Mouse (Mus musculus) hindbrain, embryonic 15.5 days (tissue): ENCODE measurements at regions not wholly inside any gene's neighbourhood (a gene's known extent, or its start where the extent isn't known, plus 50 kb on each side); places are given as distances from the start of the nearest gene placed in this dataset.
"Not testable (repeated sequence)": the region's sequence is repeated elsewhere in the genome, so short reads cannot be mapped to it uniquely, and the experiment has no call there.

Source experiments
- ATAC-seq: fragments of 200-750 bp; cut with Nextera tagmentation; 2 replicates; pipeline ENCODE4 v1.8.0; 2017; ENCODE audit warnings: low read depth, moderate number of reproducible peaks, moderate TSS enrichment; ENCODE audit not compliant: low FRiP score
- H3K27ac ChIP-seq: fragments of 300-500 bp; sonication (generic); replicated peaks from 2 replicates; pipeline ENCODE4 v1.5.1; 2015; ENCODE audit warnings: mild to moderate bottlenecking, inconsistent platforms
- H3K27me3 ChIP-seq: fragments of 300-500 bp; sonication (generic); 2 replicates; pipeline ENCODE4 v1.6.1; 2015; ENCODE audit warnings: control low read depth, inconsistent platforms
- H3K36me3 ChIP-seq: fragments of 300-500 bp; sonication (generic); 2 replicates; pipeline ENCODE4 v1.6.1; 2015; ENCODE audit warnings: control low read depth, inconsistent platforms
- H3K4me1 ChIP-seq: fragments of 300-500 bp; sonication (generic); replicated peaks from 2 replicates; pipeline ENCODE4 v1.6.1; 2015; ENCODE audit warnings: control low read depth, inconsistent platforms
- H3K4me2 ChIP-seq: fragments of 300-500 bp; sonication (generic); 2 replicates; pipeline ENCODE4 v1.6.1; 2015; ENCODE audit warnings: moderate library complexity, mild to moderate bottlenecking, inconsistent platforms
- H3K4me3 ChIP-seq: fragments of 300-500 bp; sonication (generic); 2 replicates; pipeline ENCODE4 v1.5.1; 2015; ENCODE audit warnings: mild to moderate bottlenecking, inconsistent platforms
- H3K9ac ChIP-seq: fragments of 300-500 bp; sonication (generic); 2 replicates; pipeline ENCODE4 v1.6.1; 2015; ENCODE audit warnings: inconsistent platforms
- H3K9me3 ChIP-seq: fragments of 300-500 bp; sonication (generic); 2 replicates; pipeline ENCODE4 v1.6.1; 2016; ENCODE audit warnings: control low read depth, inconsistent platforms
- WGBS: fragments of 180-500 bp; shearing (Covaris S2); methylation state at CpG from one replicate; pipeline ENCODE4 v1.1.7; 2015; 5-methylcytosine and 5-hydroxymethylcytosine counted together

DNA sequence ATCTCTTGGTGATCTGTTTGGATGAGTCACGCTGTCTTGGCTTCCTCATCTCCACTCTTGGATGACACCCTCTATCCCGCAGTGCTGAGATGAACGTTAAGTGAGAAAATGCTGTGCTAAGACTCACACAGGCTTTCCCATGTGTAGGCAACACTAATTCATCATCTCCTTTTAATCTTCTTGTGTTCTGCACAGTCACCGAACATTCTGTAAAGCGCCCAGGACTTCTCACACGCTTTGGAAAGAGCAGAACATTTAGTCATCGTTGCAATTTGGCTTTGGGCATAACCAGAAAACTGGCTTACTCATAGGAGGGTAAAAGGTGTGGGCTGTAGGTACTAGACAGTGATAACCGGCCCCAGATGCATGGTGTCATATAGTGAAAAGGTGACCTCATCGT, 94.9 kb downstream of the Plppr4 start:
- WGBS, result 90% methylated on average over 9 of the region's 9 CpGs

DNA sequence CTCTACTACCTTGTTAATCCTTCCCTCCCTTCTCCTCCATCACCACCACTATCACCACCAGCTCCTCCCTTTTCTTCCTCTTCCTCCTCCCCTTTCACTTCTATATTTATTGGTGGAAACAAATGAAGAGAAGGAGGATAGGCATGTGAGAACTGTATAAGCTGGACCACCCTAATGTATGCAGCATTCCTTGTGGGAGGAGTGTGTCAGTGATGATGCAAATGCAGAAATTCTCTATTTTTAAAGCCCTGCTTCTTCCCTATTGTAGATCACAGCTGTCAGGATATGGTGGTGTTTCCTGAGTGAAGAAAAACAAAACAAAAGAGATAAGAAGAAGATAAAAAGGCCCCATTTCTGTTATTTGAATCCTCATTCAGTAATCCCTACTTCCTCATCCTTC, 112.8 kb downstream of the Plppr4 start:
- Histone ChIP-seq H3K9me3 (no peaks in the 10 kb centered on the region), H3K27ac (no peak overlapping the region), H3K4me3 (no peak overlapping the region), H3K9ac (no peak overlapping the region), H3K27me3 (no peaks in the 10 kb centered on the region), H3K4me1 (no peaks in the 10 kb centered on the region), H3K4me2 (no peak overlapping the region), H3K36me3 (no peaks in the 10 kb centered on the region)
- no peak for ATAC-seq

More for the DNA sequence above, 94.9 kb downstream of the Plppr4 start:
- Histone ChIP-seq H3K4me1 (no peaks in the 10 kb centered on the region), H3K4me2 (no peak overlapping the region), H3K4me3 (no peak overlapping the region), H3K36me3 (no peaks in the 10 kb centered on the region), H3K9me3 (no peaks in the 10 kb centered on the region), H3K27me3 (no peaks in the 10 kb centered on the region), H3K9ac (no peak overlapping the region), H3K27ac (no peak overlapping the region)
- no peak for ATAC-seq

DNA sequence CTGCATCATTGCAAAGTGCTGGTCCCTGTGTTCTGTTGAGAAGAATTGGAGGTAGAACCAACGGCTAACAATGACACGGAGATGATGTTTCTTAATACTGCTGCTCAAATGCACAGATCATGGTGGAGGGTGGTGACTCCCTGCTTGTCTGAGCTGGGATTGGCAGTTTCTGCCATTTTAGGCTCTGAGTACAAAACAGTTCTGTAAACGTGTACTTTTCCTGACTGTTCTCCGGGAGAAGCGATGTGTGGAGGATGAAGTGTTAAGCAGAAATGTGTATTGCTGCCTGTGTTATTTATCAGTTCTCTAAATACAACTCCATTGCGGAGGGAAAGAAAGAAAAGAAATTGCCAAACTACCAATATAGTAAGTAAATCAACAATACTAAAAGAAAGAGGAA, 118.9 kb downstream of the Plppr4 start:
- no peaks in the 10 kb centered on the region for H3K27me3 ChIP-seq
- no peak for ATAC-seq
- 88% methylated on average over 6 of the region's 6 CpGs for WGBS

DNA sequence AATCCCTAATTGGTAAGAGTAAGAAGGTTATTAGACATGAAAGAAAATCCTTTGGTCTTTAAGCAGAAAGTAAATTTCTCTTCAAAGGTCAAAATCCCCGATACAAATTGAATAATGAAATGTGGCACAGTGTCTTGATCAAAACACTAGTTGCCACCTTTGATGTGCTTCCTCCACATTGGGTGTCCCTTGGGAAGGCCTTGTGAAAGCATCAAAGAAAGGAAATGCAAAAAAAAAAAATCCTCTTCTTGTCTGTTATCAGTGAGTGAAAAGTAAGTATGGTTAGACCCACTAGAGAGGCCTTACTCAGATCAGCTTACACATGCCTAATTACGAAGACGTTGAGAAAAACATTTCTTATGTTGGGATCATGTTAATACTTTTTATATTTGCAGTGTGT, 134.1 kb downstream of the Plppr4 start:
- Histone ChIP-seq H3K4me3 (no peak overlapping the region), H3K4me2 (no peak overlapping the region), H3K27me3 (no peaks in the 10 kb centered on the region), H3K27ac (no peak overlapping the region), H3K4me1 (no peaks in the 10 kb centered on the region), H3K36me3 (no peaks in the 10 kb centered on the region), H3K9ac (no peak overlapping the region), H3K9me3 (no peaks in the 10 kb centered on the region)
- WGBS, result 84% methylated on average over 3 of the region's 3 CpGs
- ATAC-seq, result no peak

More for the DNA sequence above, 118.9 kb downstream of the Plppr4 start:
- Histone ChIP-seq H3K4me1 (no peaks in the 10 kb centered on the region), H3K36me3 (no peaks in the 10 kb centered on the region), H3K9ac (no peak overlapping the region), H3K4me2 (no peak overlapping the region), H3K4me3 (no peak overlapping the region), H3K27ac (no peak overlapping the region), H3K9me3 (no peaks in the 10 kb centered on the region)

DNA sequence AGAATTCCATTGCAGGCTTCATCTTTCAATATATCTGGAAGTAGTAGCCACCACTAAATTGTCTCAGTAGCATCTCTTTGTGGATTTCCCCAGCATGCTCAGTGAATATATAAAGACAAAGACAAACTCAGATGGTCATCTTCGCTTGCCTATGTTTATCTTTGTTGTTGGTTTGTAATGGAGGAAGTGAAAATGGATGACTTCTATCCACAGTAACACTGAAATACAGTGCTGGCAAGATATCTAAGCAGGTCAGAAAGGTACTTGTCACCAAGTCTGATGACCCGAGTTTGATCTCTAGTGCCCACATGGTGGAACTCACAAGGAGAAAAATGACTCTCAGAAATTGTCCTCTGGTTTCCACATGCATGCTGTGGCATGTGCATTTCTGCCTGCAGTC, 135.6 kb downstream of the Plppr4 start:
- no peak overlapping the region for H3K4me3 ChIP-seq
- no peak overlapping the region for H3K27ac ChIP-seq
- H3K27me3 ChIP-seq, result no peaks in the 10 kb centered on the region
- no peaks in the 10 kb centered on the region for H3K9me3 ChIP-seq
- H3K4me1 ChIP-seq, result no peaks in the 10 kb centered on the region
- no peak for ATAC-seq
- H3K36me3 ChIP-seq, result no peaks in the 10 kb centered on the region
- no peak overlapping the region for H3K4me2 ChIP-seq
- no peak overlapping the region for H3K9ac ChIP-seq
- WGBS, result 85% methylated on average over 2 of the region's 2 CpGs

DNA sequence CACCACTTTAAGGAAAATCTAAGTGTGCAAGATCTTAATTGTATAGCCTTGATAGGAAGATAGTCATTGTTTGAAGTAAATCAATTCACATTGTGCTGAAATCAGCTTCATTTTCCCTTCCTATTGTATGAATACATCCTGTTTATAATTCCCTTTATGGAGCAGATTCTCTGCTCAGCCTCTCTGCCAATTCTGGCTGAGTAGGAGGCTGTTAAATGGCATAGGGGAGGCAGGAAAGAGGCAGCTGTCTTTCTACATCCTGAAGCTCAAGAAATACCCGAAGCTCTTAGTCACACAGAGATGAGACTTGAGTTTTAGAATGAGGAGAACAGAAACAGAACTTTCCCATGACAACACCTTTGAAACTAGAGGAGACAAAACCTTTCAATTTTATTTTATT, 142.7 kb downstream of the Plppr4 start:
- ATAC-seq, result no peak
- no peaks in the 10 kb centered on the region for H3K27me3 ChIP-seq
- no peaks in the 10 kb centered on the region for H3K9me3 ChIP-seq
- H3K27ac ChIP-seq, result no peak overlapping the region
- no peak overlapping the region for H3K4me3 ChIP-seq
- no peaks in the 10 kb centered on the region for H3K36me3 ChIP-seq
- H3K4me2 ChIP-seq, result no peak overlapping the region
- no peak overlapping the region for H3K9ac ChIP-seq
- H3K4me1 ChIP-seq, result no peaks in the 10 kb centered on the region
- WGBS, result 66% methylated on average over 1 of the region's 1 CpGs

DNA sequence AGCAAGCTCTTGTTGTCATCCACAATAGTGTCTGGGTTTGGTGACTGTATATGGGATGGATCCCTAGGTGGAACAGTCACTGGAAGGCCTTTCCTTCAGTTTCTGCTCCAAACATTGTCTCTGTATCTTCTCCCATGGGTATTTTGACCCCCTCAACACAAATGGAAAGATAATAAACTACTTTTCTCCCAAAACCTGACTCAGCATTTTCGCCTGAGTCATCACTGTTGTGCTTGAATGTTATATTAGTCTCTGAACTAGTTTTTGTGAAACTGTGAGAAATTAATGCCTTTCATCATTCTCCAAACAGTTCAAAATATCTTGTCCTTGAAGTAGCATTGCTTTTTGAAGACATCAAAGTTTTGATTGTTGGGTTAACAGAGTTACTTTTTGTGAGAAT, 168.8 kb downstream of the Plppr4 start:
- Histone ChIP-seq H3K9ac (no peak overlapping the region), H3K4me3 (no peak overlapping the region), H3K36me3 (no peaks in the 10 kb centered on the region), H3K4me1 (no peaks in the 10 kb centered on the region), H3K9me3 (no peaks in the 10 kb centered on the region), H3K27me3 (no peaks in the 10 kb centered on the region), H3K27ac (no peak overlapping the region), H3K4me2 (no peak overlapping the region)
- WGBS, result 81% methylated on average over 1 of the region's 1 CpGs
- no peak for ATAC-seq

DNA sequence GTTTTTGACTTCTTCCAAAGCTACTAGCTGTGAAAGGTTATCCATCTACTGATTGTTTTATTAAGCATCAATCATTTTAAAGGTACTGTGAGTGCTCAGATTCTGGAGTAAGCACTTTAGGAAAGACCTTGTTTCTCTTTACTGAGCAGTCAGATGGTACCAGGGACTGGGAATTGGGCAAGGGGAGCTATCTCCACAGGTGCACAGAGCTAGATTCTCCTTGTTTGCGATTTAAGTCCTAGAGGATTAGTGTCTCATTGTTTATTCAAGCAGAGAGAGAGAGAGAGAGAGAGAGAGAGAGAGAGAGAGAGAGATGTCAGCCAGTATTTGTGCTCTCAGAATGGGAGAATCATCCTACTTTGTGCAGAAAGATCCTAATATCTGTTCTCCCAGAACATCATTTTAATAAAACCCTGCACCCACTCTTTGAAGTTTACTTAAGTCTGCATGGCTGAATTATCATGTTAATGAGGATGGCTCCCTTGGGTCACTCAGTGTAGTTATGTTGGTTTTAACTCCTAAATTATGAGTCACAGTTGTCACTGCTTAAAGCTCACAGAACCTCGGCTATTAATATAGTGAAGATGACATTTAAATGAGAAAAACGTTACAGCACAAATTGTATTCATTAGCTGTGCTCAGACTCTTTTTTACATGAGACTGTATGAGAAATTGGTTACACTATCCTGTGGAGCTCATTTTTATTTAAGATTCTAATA, 171.7 kb downstream of the Plppr4 start:
- no peaks in the 10 kb centered on the region for H3K36me3 ChIP-seq
- WGBS, result 26% methylated on average over 3 of the region's 3 CpGs
- H3K4me3 ChIP-seq, result no peak overlapping the region
- no peak overlapping the region for H3K9ac ChIP-seq
- H3K27me3 ChIP-seq, result no peaks in the 10 kb centered on the region
- no peaks in the 10 kb centered on the region for H3K9me3 ChIP-seq
- H3K4me2 ChIP-seq, result no peak overlapping the region
- peak; percentile 42; the same call in 1 of the 2 replicates for ATAC-seq
- no peak overlapping the region for H3K27ac ChIP-seq
- H3K4me1 ChIP-seq, result no peaks in the 10 kb centered on the region

DNA sequence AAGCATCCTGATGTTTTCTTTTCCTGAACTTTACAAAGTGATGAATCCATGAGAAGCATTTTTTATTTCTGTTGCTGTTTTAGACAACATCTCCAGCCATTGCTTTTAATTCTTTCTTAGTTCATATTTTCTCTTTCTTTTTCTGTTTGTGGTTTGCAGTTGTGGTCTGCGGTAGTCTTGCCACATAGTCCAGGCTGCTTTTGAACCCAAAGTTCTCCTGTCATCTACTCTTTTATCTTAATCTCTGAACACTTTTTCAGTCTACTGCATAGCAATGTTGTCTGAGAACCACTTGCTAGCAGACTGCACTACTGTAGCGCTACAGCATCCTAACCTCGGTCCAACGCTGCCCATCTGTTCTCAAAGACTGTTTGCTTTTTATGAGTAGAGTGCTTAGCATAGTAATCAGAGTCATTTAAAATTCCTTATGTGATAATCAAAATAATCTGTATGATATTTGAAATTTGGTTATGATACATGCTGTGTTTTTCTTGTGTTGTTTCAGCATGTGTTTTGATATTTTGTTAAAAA, 177.0 kb downstream of the Plppr4 start:
- Histone ChIP-seq H3K27me3 (no peaks in the 10 kb centered on the region), H3K4me1 (no peaks in the 10 kb centered on the region), H3K9me3 (no peaks in the 10 kb centered on the region), H3K9ac (no peak overlapping the region), H3K27ac (no peak overlapping the region), H3K4me3 (no peak overlapping the region), H3K36me3 (no peaks in the 10 kb centered on the region), H3K4me2 (no peak overlapping the region)
- ATAC-seq, result no peak
- 95% methylated on average over 4 of the region's 4 CpGs for WGBS

DNA sequence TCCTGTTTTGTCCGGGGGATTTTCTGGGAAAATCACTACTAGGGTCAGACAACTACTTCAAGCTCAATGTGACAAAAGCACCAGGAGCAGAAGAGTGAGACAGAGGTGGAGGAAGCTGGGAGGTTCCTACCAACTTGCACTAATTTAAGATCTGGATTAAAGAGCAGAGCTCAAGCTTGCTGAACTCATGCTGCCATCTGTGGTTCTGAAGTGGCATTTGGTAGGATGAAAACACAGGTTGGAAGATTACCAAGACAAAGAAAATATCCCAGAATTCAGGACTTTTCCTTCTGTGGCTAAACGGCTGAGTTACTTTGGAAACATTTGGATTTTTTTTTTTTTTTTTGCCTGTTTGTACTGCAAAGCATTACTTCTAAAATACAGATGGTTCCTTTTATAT, 190.9 kb downstream of the Plppr4 start:
- no peak overlapping the region for H3K9ac ChIP-seq
- H3K4me3 ChIP-seq, result no peak overlapping the region
- no peak overlapping the region for H3K4me2 ChIP-seq
- ATAC-seq, result no peak
- no peaks in the 10 kb centered on the region for H3K36me3 ChIP-seq
- no peaks in the 10 kb centered on the region for H3K9me3 ChIP-seq
- H3K4me1 ChIP-seq, result no peaks in the 10 kb centered on the region
- no peak overlapping the region for H3K27ac ChIP-seq
- no peaks in the 10 kb centered on the region for H3K27me3 ChIP-seq
- WGBS, result 87% methylated on average over 2 of the region's 2 CpGs

DNA sequence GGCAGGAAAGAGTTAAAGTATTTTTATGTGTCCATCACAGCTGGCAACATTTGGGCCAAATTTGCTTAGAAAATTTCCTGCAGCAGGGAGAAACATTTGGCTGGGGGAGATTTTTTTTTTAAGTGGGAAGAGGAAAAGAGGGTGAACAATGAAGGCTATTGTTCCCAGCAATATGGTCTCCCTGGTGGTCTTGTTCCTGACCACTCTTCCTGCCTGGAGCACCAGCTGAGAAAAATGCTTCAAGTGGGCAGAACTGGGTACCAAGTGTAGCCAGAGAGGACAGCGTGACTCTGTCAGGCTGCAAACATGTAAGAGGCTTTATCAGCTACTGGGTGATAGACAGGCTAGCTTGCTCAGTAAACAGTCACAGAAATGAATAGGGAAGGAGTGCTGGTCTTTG, 194.3 kb upstream of the Palmd start:
- H3K4me2 ChIP-seq, result no peak overlapping the region
- no peaks in the 10 kb centered on the region for H3K36me3 ChIP-seq

DNA sequence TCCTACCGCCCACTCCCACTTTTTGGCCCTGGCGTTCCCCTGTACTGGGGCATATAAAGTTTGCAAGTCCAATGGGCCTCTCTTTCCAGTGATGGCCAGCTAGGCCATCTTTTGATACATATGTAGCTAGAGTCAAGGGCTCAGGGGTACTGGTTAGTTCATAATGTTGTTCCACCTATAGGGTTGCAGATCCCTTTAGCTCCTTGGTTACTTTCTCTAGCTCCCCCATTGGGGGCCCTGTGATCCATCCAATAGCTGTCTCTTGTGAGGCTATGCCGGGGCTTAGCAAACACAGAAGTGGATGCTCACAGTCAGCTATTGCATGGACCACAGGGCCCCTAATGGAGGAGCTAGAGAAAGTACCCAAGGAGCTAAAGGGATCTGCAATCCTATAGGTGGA, 191.9 kb upstream of the Palmd start:
- ATAC-seq, H3K36me3 ChIP-seq, H3K4me1 ChIP-seq, H3K4me2 ChIP-seq, H3K4me3 ChIP-seq, H3K27ac ChIP-seq, H3K9me3 ChIP-seq, H3K27me3 ChIP-seq, H3K9ac ChIP-seq: not testable (repeated sequence)
- WGBS, result 95% methylated on average over 3 of the region's 3 CpGs

More for the DNA sequence above, 194.3 kb upstream of the Palmd start:
- WGBS, result 30% methylated on average over 1 of the region's 1 CpGs
- Histone ChIP-seq H3K27me3 (no peaks in the 10 kb centered on the region), H3K9me3 (no peaks in the 10 kb centered on the region), H3K4me1 (no peaks in the 10 kb centered on the region), H3K27ac (no peak overlapping the region), H3K9ac (no peak overlapping the region), H3K4me3 (no peak overlapping the region)
- ATAC-seq, result no peak

DNA sequence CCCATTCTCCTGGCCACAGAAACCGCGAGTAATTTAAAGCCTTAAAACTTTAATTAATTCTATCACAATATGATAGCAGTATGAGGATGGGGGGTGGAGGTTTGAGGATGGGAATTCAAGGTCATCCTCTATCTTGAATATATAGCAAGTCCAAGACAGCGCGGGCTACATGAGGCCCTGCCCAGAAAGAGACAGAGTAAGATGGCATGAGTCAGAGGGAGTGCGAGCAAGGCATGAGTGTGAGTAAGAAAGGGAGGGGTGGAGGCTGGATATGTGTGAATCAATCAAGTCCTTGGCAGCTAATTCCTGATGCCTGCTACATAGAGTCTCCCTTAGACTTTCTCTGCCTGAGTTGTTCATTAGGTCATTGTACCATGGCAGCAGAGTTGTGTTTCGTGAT, 186.5 kb upstream of the Palmd start:
- Histone ChIP-seq H3K9ac (no peak overlapping the region), H3K36me3 (no peaks in the 10 kb centered on the region), H3K27me3 (no peaks in the 10 kb centered on the region), H3K9me3 (no peaks in the 10 kb centered on the region), H3K4me2 (no peak overlapping the region), H3K4me1 (peaks cover 4% of the 10 kb centered on the region; the same call in 1 of the 2 replicates), H3K4me3 (no peak overlapping the region), H3K27ac (no peak overlapping the region)
- no peak for ATAC-seq
- WGBS, result 90% methylated on average over 6 of the region's 6 CpGs
